Mouse (Mus musculus) stomach, postnatal 0 days (tissue): ENCODE measurements around the gene Prr18. TPM values are rescaled to one million over a fixed set of nuclear protein-coding genes. Genes with fewer than 3 reads are reported as not detected.
A peak's percentile ranks its signal among the peaks of the same experiment; 100 is the strongest.

ENCODE experiments used
- ATAC-seq: fragments of 200-750 bp; cut with Nextera tagmentation; 2 replicates; pipeline ENCODE4 v1.8.0; 2017; ENCODE audit not compliant: low FRiP score, low TSS enrichment
- DNase-seq: peaks from one replicate; pipeline ENCODE4 v3.0.0-alpha.2; 2016; ENCODE audit warnings: low spot score
- H3K27ac ChIP-seq: fragments of 300-500 bp; sonication (generic); replicated peaks from 2 replicates; pipeline ENCODE4 v1.5.1; 2014; ENCODE audit warnings: mild to moderate bottlenecking, control low read depth
- H3K27me3 ChIP-seq: fragments of 300-500 bp; sonication (generic); 2 replicates; pipeline ENCODE4 v1.6.1; 2014; ENCODE audit warnings: low read length; ENCODE audit not compliant: control insufficient read depth, insufficient read depth
- H3K36me3 ChIP-seq: fragments of 300-500 bp; sonication (generic); 2 replicates; pipeline ENCODE4 v1.6.1; 2014; ENCODE audit warnings: low read length, mixed read lengths; ENCODE audit not compliant: control insufficient read depth, insufficient read depth
- H3K4me1 ChIP-seq: fragments of 300-500 bp; sonication (generic); replicated peaks from 2 replicates; pipeline ENCODE4 v1.6.1; 2014; ENCODE audit warnings: antibody characterized with exemption; ENCODE audit not compliant: control insufficient read depth, insufficient read depth
- H3K4me2 ChIP-seq: fragments of 300-500 bp; sonication (generic); replicated peaks from 2 replicates; pipeline ENCODE4 v1.6.1; 2014; ENCODE audit warnings: low read depth, mild to moderate bottlenecking, control low read depth, moderate library complexity
- H3K4me3 ChIP-seq: fragments of 300-500 bp; sonication (generic); 2 replicates; pipeline ENCODE4 v1.5.1; 2014; ENCODE audit warnings: low read depth, low read length, control low read depth
- H3K9ac ChIP-seq: fragments of 300-500 bp; sonication (generic); 2 replicates; pipeline ENCODE4 v1.6.1; 2014; ENCODE audit warnings: mild to moderate bottlenecking, low read length, control low read depth, mixed read lengths
- H3K9me3 ChIP-seq: fragments of 300-500 bp; sonication (generic); 2 replicates; pipeline ENCODE4 v1.6.1; 2016; ENCODE audit warnings: low read length; ENCODE audit not compliant: control insufficient read depth
- CTCF ChIP-seq: IDR thresholded peaks from 2 replicates; pipeline ENCODE4 v1.5.1; 2016; ENCODE audit warnings: antibody characterized with exemption, low read depth, mild to moderate bottlenecking, moderate library complexity
- EP300 ChIP-seq: optimal IDR thresholded peaks from 2 replicates; pipeline ENCODE3; 2016; ENCODE audit warnings: antibody characterized with exemption
- WGBS: fragments of 180-500 bp; shearing (Covaris S2); extraction: QIAGEN DNeasy Blood & Tissue Kit; methylation state at CpG from one replicate; pipeline ENCODE4 v1.1.7; 2014; 5-methylcytosine and 5-hydroxymethylcytosine counted together
- polyA plus RNA-seq: library from polyadenylated mRNA; unstranded; fragments of >200 nt; fragmentation: Nextera tagmentation; extraction: Ambion mirVana; gene quantifications from 2 replicates; pipeline ENCODE4 v1.2.1, GENCODE M21; 2015

Prr18 gene
- polyA plus RNA-seq, 1 experiment from 2014 or later: 0.62 TPM

DNA sequence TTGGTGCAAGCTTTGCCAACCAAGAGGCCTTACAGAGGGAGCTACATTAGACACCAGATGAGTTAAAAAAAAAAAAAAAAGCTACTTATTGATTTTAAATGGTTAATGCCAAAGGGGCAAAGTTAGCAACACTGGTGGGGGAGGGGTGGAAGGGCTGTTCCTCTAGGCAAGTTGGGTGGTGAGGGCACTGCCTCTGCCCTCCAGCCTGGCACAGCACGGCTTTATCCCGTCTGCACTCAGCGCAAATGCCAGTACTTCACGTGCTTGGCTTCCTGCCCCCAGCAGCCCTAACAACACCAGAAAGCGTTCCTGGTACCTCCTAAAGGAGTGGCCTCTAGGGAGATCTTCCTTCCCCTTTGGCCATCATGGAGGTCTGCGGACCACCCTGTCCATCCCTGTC is 6.2 kb downstream of the Prr18 start:
- WGBS: 64% methylated on average over 6 of the region's 6 CpGs
- Histone ChIP-seq H3K9ac (no peak overlapping the region), H3K4me2 (no peak overlapping the region), H3K4me3 (no peak overlapping the region), H3K9me3 (no peaks in the 10 kb centered on the region), H3K27me3 (peaks cover 8% of the 10 kb centered on the region), H3K27ac (no peak overlapping the region), H3K36me3 (no peaks in the 10 kb centered on the region), H3K4me1 (peaks cover 6% of the 10 kb centered on the region)
- ATAC-seq (no peak), DNase-seq (peak; percentile 45)
- TF ChIP-seq EP300 (no peak), CTCF (no peak)

DNA sequence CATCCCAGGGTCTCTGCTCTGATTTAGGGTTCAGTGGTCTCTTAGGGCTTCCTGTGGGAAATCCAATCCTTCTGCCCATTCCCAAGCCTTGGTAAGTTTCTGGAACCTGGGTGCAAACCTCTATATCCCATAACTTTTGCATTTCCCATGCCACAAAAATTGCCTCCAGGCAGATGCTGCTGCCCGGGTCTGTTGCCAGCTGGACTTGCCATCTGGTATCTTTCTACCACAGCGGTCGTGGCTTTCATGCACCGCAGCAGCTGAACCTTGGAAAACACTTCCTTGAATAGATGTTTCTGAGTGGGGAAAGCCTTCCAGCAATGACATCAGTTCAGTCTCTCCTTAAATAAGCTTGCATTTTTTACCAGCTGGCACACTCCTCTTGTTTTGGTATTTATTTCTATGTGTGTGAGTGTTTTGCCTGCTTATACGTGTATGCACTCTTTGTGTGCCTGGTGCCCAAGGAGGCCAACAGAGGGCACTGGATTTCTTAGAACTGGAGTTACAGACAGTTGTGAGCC is 10.6 kb downstream of the Prr18 start:
- no peak overlapping the region for H3K4me3 ChIP-seq
- H3K27ac ChIP-seq: no peak overlapping the region
- H3K9me3 ChIP-seq: no peaks in the 10 kb centered on the region
- DNase-seq (no peak), ATAC-seq (no peak)
- no peak overlapping the region for H3K9ac ChIP-seq
- H3K36me3 ChIP-seq: no peaks in the 10 kb centered on the region
- WGBS: 71% methylated on average over 5 of the region's 5 CpGs
- H3K4me2 ChIP-seq: no peak overlapping the region
- no peaks in the 10 kb centered on the region for H3K27me3 ChIP-seq
- no peaks in the 10 kb centered on the region for H3K4me1 ChIP-seq
- TF ChIP-seq EP300 (no peak), CTCF (no peak)

DNA sequence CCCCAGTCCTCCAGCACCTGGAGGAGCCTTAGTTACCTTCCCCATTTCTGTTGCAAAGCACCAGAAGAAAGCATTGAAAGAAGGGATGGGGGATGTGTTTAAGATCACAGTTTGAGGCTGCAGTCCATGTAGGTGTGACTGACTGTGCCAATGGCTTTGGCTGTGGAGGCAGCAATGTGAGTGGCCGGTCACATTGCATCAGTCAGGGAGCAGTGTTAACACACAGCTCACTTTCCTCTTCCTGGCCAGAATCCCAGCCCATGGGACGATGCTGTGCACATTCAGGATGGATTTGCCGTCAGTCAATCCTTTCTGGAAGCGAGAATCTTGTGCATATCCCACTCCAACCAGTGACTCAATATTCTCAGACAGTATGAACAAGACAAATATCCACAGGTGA is 11.7 kb downstream of the Prr18 start:
- Histone ChIP-seq H3K4me1 (no peaks in the 10 kb centered on the region), H3K27me3 (no peaks in the 10 kb centered on the region), H3K36me3 (no peaks in the 10 kb centered on the region), H3K9me3 (no peaks in the 10 kb centered on the region), H3K27ac (no peak overlapping the region), H3K4me2 (no peak overlapping the region), H3K4me3 (no peak overlapping the region), H3K9ac (no peak overlapping the region)
- 85% methylated on average over 4 of the region's 4 CpGs for WGBS
- DNase-seq: no peak
- ATAC-seq: no peak
- TF ChIP-seq EP300: no peak
- no peak for TF ChIP-seq CTCF

DNA sequence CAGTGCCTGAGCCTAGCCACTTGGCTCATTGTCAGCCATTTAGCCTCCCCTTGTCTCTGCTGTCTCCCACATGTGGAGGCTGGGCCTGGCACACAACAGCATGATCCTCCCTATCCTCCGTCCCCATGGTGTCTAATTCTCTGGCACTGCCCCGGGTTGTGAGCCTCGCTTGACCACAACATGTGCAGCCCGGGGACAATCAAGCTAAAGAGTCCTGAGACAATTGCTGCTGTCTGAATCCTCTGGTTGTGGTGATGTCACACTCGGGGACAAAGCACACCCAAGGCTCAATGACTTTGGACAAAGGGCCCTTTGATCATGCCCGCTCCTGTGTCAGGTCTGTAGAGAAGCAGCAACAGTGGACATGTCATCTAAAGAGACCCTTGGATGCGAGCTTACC is 13.8 kb downstream of the Prr18 start:
- H3K36me3 ChIP-seq: no peaks in the 10 kb centered on the region

DNA sequence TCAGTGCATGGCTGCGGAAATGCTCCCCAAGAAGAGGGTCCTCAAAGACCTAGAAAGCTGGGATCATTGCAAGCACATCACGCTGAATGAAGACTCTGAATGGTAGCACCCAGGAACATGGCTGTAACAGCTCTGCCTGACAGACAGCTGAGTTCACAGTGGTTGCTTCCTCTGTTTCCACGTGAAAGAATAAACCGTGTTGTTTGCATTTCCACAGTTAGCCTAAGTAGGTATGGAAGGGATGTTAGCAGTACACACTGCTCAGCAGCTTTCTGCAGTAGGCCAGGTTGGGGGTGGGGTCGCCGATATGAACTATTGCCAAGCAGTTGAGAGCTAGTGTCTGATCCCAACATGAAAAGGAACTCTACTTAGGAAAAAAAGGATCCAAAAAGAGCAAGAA is 18.4 kb downstream of the Prr18 start, which contains the start of gene T2:
Gene T2, plus strand, starts transcription at position 301 of the 400 bp plus-strand sequence.
- no peak for DNase-seq
- H3K27me3 ChIP-seq: no peaks in the 10 kb centered on the region
- H3K36me3 ChIP-seq: no peaks in the 10 kb centered on the region
- H3K27ac ChIP-seq: no peak within 1 kb of the TSS
- H3K4me2 ChIP-seq: no peak within 1 kb of the TSS
- no peaks in the 10 kb centered on the region for H3K9me3 ChIP-seq
- no peak within 1 kb of the TSS for H3K4me3 ChIP-seq
- no peaks in the 10 kb centered on the region for H3K4me1 ChIP-seq
- H3K9ac ChIP-seq: no peak within 1 kb of the TSS
- no peak for TF ChIP-seq CTCF
- no peak for ATAC-seq
- WGBS: 71% methylated on average over 6 of the region's 6 CpGs

More for the DNA sequence above, 13.8 kb downstream of the Prr18 start:
- Histone ChIP-seq H3K27me3 (no peaks in the 10 kb centered on the region), H3K4me3 (no peak overlapping the region), H3K4me2 (no peak overlapping the region), H3K4me1 (no peaks in the 10 kb centered on the region), H3K27ac (no peak overlapping the region), H3K9me3 (no peaks in the 10 kb centered on the region), H3K9ac (no peak overlapping the region)
- no peak for TF ChIP-seq EP300
- TF ChIP-seq CTCF: no peak
- DNase-seq (no peak), ATAC-seq (no peak)
- WGBS: 85% methylated on average over 7 of the region's 7 CpGs

DNA sequence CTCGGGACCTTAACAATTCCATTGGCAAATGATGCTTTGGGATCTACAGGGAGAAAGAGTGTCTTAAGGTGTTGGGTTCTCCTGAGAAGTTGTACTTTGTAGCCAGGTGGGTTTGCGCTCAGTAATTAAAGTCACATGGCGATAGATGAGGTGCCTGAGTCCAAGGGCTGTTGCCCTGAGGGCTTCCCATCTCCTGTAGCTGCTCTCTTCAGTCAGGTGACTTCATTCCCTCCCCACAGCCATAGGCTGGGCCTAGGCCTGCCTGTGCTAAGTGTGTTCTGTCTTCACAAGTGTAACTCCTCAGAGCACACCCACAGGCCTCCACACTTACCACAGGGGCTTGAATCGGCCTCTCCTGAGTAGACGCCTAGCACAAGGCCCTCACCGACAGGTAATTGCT is 20.2 kb downstream of the Prr18 start:
- Histone ChIP-seq H3K27me3 (no peaks in the 10 kb centered on the region), H3K4me2 (no peak overlapping the region), H3K4me3 (no peak overlapping the region), H3K27ac (no peak overlapping the region), H3K4me1 (no peaks in the 10 kb centered on the region), H3K36me3 (no peaks in the 10 kb centered on the region), H3K9me3 (no peaks in the 10 kb centered on the region), H3K9ac (no peak overlapping the region)
- 92% methylated on average over 6 of the region's 6 CpGs for WGBS
- TF ChIP-seq EP300 (no peak), CTCF (no peak)
- DNase-seq (no peak), ATAC-seq (0 out of 2 replicates have a peak, but pooled peaks have one; percentile 26)
